Mouse (Mus musculus) heart, adult 2 months (tissue): ENCODE measurements around the gene BC005537. TPM values are rescaled to one million over a fixed set of nuclear protein-coding genes. Genes with fewer than 3 reads are reported as not detected.

Experiments
- DNase-seq, 2 experiments: peaks; one replicate each; pipeline ENCODE4 v3.0.0; 2021
- H3K27ac ChIP-seq: fragments of 200-600 bp; 2 replicates; pipeline ENCODE4 v1.8.1; 2022
- H3K27me3 ChIP-seq: fragments of 200-500 bp; 2 replicates; pipeline ENCODE4 v1.6.1; 2012; ENCODE audit warnings: mild to moderate bottlenecking, low read length, inconsistent platforms, mixed read lengths; ENCODE audit not compliant: control insufficient read depth, insufficient read depth
- H3K36me3 ChIP-seq: fragments of 200-500 bp; 2 replicates; pipeline ENCODE4 v1.6.1; 2012; ENCODE audit warnings: low read length, inconsistent platforms; ENCODE audit not compliant: control insufficient read depth, insufficient read depth
- H3K4me1 ChIP-seq: fragments of 200-500 bp; 2 replicates; pipeline ENCODE4 v1.6.1; 2011; ENCODE audit warnings: low read length; ENCODE audit not compliant: control insufficient read depth, insufficient read depth
- H3K4me3 ChIP-seq: fragments of 200-600 bp; 2 replicates; pipeline ENCODE4 v1.8.1; 2022
- H3K79me2 ChIP-seq: fragments of 200-500 bp; replicated peaks from 2 replicates; pipeline ENCODE4 v1.6.1; 2012; ENCODE audit warnings: mild to moderate bottlenecking, inconsistent platforms, low read length, moderate library complexity, mixed read lengths; ENCODE audit not compliant: control insufficient read depth, insufficient read depth
- H3K9ac ChIP-seq: fragments of 200-500 bp; 2 replicates; pipeline ENCODE4 v1.6.1; 2012; ENCODE audit warnings: low read depth, mild to moderate bottlenecking, control low read depth, inconsistent platforms, low read length, mixed read lengths
- CTCF ChIP-seq: fragments of 200-600 bp; IDR thresholded peaks from 2 replicates; pipeline ENCODE4 v1.8.1; 2022; ENCODE audit warnings: antibody characterized with exemption, mild to moderate bottlenecking, moderate library complexity
- EP300 ChIP-seq: fragments of 200-500 bp; IDR thresholded peaks from 2 replicates; pipeline ENCODE4 v1.6.1; 2011; ENCODE audit warnings: low read depth, low read length, control low read depth; ENCODE audit not compliant: insufficient read depth
- POLR2A ChIP-seq: fragments of 200-500 bp; IDR thresholded peaks from 2 replicates; pipeline ENCODE4 v1.6.1; 2011; ENCODE audit warnings: mild to moderate bottlenecking, low read depth, low read length, control low read depth; ENCODE audit not compliant: insufficient read depth
- WGBS: fragments of 180-500 bp; shearing (Covaris S2); methylation state at CpG from one replicate; pipeline ENCODE4 v1.1.7; 2018; 5-methylcytosine and 5-hydroxymethylcytosine counted together
- intact Hi-C: fragments of 180-260 bp; cut with DNase I; formaldehyde crosslinking; loops from one replicate; pipeline ENCODE4 v1.15.1; 2025
- polyA plus RNA-seq: library from polyadenylated mRNA; depleted of rRNA; stranded (reverse); fragments of >200 nt; gene quantifications from 2 replicates; pipeline ENCODE4 v1.2.3, GENCODE M21; 2012
- total RNA-seq, 2 experiments: library from RNA; stranded (reverse); gene quantifications; 2 replicates each; pipeline ENCODE4 v1.2.3; 2021

Gene BC005537
- total and polyA plus RNA-seq, 3 experiments: 30.7 to 126 (median 111) TPM

GRCm38 (mm10) chr13:24844983-24845955 is 43.8 kb downstream of the BC005537 start, which contains the start of gene D130043K22Rik:
Gene D130043K22Rik, plus strand, starts transcription at chr13:24845135.
- 21% methylated on average over 40 of the region's 40 CpGs for WGBS
- no peak for TF ChIP-seq CTCF
- no peak for TF ChIP-seq POLR2A
- no peak for TF ChIP-seq EP300
- DNase-seq: peak; percentile 30 to 43
- Histone ChIP-seq H3K4me1 (no peaks in the 10 kb centered on the region), H3K4me3 (peak within 1 kb of the TSS; percentile 4; the same call in 1 of the 2 replicates), H3K36me3 (no peaks in the 10 kb centered on the region), H3K9ac (no peak within 1 kb of the TSS), H3K27me3 (no peaks in the 10 kb centered on the region), H3K79me2 (no peaks in the 10 kb centered on the region), H3K27ac (no peak within 1 kb of the TSS)
- intact Hi-C loops: no loop called here

- no peaks in the 10 kb centered on the region for H3K79me2 ChIP-seq
- DNase-seq: no peak
- no peak overlapping the region for H3K27ac ChIP-seq
- no peaks in the 10 kb centered on the region for H3K36me3 ChIP-seq
- H3K9ac ChIP-seq: no peak overlapping the region
- H3K4me1 ChIP-seq: no peaks in the 10 kb centered on the region; the same call in 1 of the 2 replicates
- TF ChIP-seq POLR2A: no peak
- no peak for TF ChIP-seq EP300
- intact Hi-C loops: no loop called here
- no peaks in the 10 kb centered on the region for H3K27me3 ChIP-seq
- WGBS: 85% methylated on average over 4 of the region's 4 CpGs
- H3K4me3 ChIP-seq: no peak overlapping the region
Observed at GRCm38 (mm10) chr13:24849318-24849717, 47.9 kb downstream of the BC005537 start.

GRCm38 (mm10) chr13:24851989-24852388 is 50.5 kb downstream of the BC005537 start:
- intact Hi-C loops: no loop called here
- H3K27ac ChIP-seq: peak overlapping the region; percentile 36; the same call in 1 of the 2 replicates
- 87% methylated on average over 2 of the region's 2 CpGs for WGBS
- no peak overlapping the region for H3K4me3 ChIP-seq
- no peaks in the 10 kb centered on the region for H3K27me3 ChIP-seq
- no peaks in the 10 kb centered on the region for H3K79me2 ChIP-seq
- no peaks in the 10 kb centered on the region; the same call in 1 of the 2 replicates for H3K4me1 ChIP-seq
- DNase-seq: no peak
- H3K36me3 ChIP-seq: no peaks in the 10 kb centered on the region
- TF ChIP-seq EP300: no peak
- TF ChIP-seq POLR2A: no peak
- TF ChIP-seq CTCF: no peak
- no peak overlapping the region for H3K9ac ChIP-seq

- DNase-seq: peak in 1 of 2 experiments; percentile 28
- 29% methylated on average over 3 of the region's 3 CpGs for WGBS
Observed at GRCm38 (mm10) chr13:24852570-24852969, 51.1 kb downstream of the BC005537 start.

GRCm38 (mm10) chr13:24859115-24859514 is 57.7 kb downstream of the BC005537 start:
- Histone ChIP-seq H3K27ac (no peak overlapping the region), H3K9ac (no peak overlapping the region), H3K79me2 (no peaks in the 10 kb centered on the region), H3K36me3 (no peaks in the 10 kb centered on the region), H3K4me3 (no peak overlapping the region), H3K27me3 (no peaks in the 10 kb centered on the region), H3K4me1 (no peaks in the 10 kb centered on the region; the same call in 1 of the 2 replicates)
- DNase-seq: no peak
- no peak for TF ChIP-seq POLR2A
- TF ChIP-seq EP300: no peak
- no peak for TF ChIP-seq CTCF
- intact Hi-C loops: no loop called here

More at GRCm38 (mm10) chr13:24852570-24852969, 51.1 kb downstream of the BC005537 start:
- Histone ChIP-seq H3K36me3 (no peaks in the 10 kb centered on the region), H3K9ac (no peak overlapping the region), H3K27me3 (no peaks in the 10 kb centered on the region), H3K4me3 (no peak overlapping the region), H3K4me1 (no peaks in the 10 kb centered on the region; the same call in 1 of the 2 replicates), H3K27ac (peak overlapping the region; percentile 36; the same call in 1 of the 2 replicates), H3K79me2 (no peaks in the 10 kb centered on the region)
- intact Hi-C loops: no loop called here
- TF ChIP-seq POLR2A (no peak), EP300 (no peak), CTCF (no peak)

- no peak for DNase-seq
- Histone ChIP-seq H3K27me3 (no peaks in the 10 kb centered on the region), H3K4me3 (no peak overlapping the region), H3K36me3 (no peaks in the 10 kb centered on the region), H3K9ac (no peak overlapping the region), H3K79me2 (no peaks in the 10 kb centered on the region), H3K4me1 (no peaks in the 10 kb centered on the region; the same call in 1 of the 2 replicates), H3K27ac (no peak overlapping the region)
- 76% methylated on average over 12 of the region's 12 CpGs for WGBS
- TF ChIP-seq POLR2A (no peak), EP300 (no peak), CTCF (no peak)
- intact Hi-C loops: no loop called here
Observed at GRCm38 (mm10) chr13:24861084-24861483, 59.6 kb downstream of the BC005537 start.
